Mouse (Mus musculus): Measurements from ENCODE around the gene Cnn3. TPM values are rescaled to one million over a fixed set of nuclear protein-coding genes. Genes with fewer than 3 reads are reported as not detected.

Cnn3 gene
- polyA plus RNA-seq, 1 experiment from 2014 or later = 128 TPM

GRCm38 (mm10) chr3:121433359-121433758 lies 7.1 kb downstream of the Cnn3 start:
- 60% methylated on average over 6 of the region's 6 CpGs for WGBS (ENCODE audit: insufficient replicate concordance)
- Histone ChIP-seq H3K4me2 (ENCODE audit: low read depth, low read length) (no peak overlapping the region), H3K27me3 (ENCODE audit: insufficient read depth, low read length) (no peaks in the 10 kb centered on the region), H3K4me1 (ENCODE audit: insufficient read depth) (peaks cover 46% of the 10 kb centered on the region), H3K4me3 (ENCODE audit: low read depth, low read length) (no peak overlapping the region), H3K9ac (replicated peaks) (no peak overlapping the region), H3K9me3 (ENCODE audit: low read length) (no peaks in the 10 kb centered on the region), H3K36me3 (replicated peaks; ENCODE audit: insufficient read depth, low read length) (0 out of 2 replicates have a peak, but pooled peaks cover 4% of the 10 kb centered on the region), H3K27ac (ENCODE audit: low read depth) (no peak overlapping the region)
- TF ChIP-seq CTCF (IDR thresholded peaks at IDR 0.05; ENCODE audit: low read depth) (no peak), EP300 (IDR thresholded peaks at IDR 0.05; ENCODE audit: low read depth) (no peak)
- no peak for ATAC-seq
- no peak for DNase-seq

GRCm38 (mm10) chr3:121433968-121434533 lies 7.8 kb downstream of the Cnn3 start:
- WGBS (ENCODE audit: insufficient replicate concordance) = 65% methylated on average over 8 of the region's 8 CpGs
- H3K4me2 ChIP-seq (ENCODE audit: low read depth, low read length) = no peak overlapping the region
- 0 out of 2 replicates have a peak overlapping the region, but pooled peaks have one; percentile 13 for H3K27ac ChIP-seq (ENCODE audit: low read depth)
- H3K27me3 ChIP-seq (ENCODE audit: insufficient read depth, low read length) = no peaks in the 10 kb centered on the region
- no peak overlapping the region for H3K9ac ChIP-seq (replicated peaks)
- H3K36me3 ChIP-seq (replicated peaks; ENCODE audit: insufficient read depth, low read length) = 0 out of 2 replicates have a peak, but pooled peaks cover 4% of the 10 kb centered on the region
- H3K4me3 ChIP-seq (ENCODE audit: low read depth, low read length) = no peak overlapping the region
- DNase-seq (no peak), ATAC-seq (no peak)
- TF ChIP-seq CTCF (IDR thresholded peaks at IDR 0.05; ENCODE audit: low read depth) (no peak), EP300 (IDR thresholded peaks at IDR 0.05; ENCODE audit: low read depth) (no peak)
- peaks cover 47% of the 10 kb centered on the region for H3K4me1 ChIP-seq (ENCODE audit: insufficient read depth)
- H3K9me3 ChIP-seq (ENCODE audit: low read length) = no peaks in the 10 kb centered on the region

GRCm38 (mm10) chr3:121435296-121435695 lies 9.0 kb downstream of the Cnn3 start:
- Histone ChIP-seq H3K4me2 (ENCODE audit: low read depth, low read length) (no peak overlapping the region), H3K36me3 (replicated peaks; ENCODE audit: insufficient read depth, low read length) (0 out of 2 replicates have a peak, but pooled peaks cover 4% of the 10 kb centered on the region), H3K27ac (ENCODE audit: low read depth) (no peak overlapping the region), H3K4me1 (ENCODE audit: insufficient read depth) (peaks cover 57% of the 10 kb centered on the region), H3K4me3 (ENCODE audit: low read depth, low read length) (no peak overlapping the region), H3K9ac (replicated peaks) (no peak overlapping the region), H3K9me3 (ENCODE audit: low read length) (no peaks in the 10 kb centered on the region), H3K27me3 (ENCODE audit: insufficient read depth, low read length) (no peaks in the 10 kb centered on the region)
- TF ChIP-seq CTCF (IDR thresholded peaks at IDR 0.05; ENCODE audit: low read depth) (no peak), EP300 (IDR thresholded peaks at IDR 0.05; ENCODE audit: low read depth) (no peak)
- WGBS (ENCODE audit: insufficient replicate concordance) = 68% methylated on average over 5 of the region's 5 CpGs
- ATAC-seq (no peak), DNase-seq (no peak)

DNA sequence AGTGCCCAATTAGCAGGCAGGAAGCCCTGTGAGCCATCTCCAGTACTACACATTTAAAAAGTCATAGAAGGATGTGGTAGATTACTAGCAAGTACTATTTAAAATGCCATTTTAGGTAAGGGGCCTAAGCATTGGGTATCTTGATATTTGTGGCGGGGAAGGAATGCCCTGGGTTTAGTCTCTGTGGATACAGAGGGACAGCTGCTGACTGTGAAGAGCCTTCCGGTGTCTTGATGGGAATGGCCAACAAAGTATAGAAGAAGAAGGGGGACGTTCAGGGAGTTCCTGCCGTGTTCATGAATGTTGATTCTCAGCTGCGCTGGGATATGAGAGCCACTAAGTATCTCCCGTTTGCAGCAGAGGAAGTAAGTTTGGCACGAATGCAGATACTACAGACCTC lies 10.8 kb downstream of the Cnn3 start:
- 52% methylated on average over 7 of the region's 7 CpGs for WGBS (ENCODE audit: insufficient replicate concordance)
- no peak overlapping the region for H3K9ac ChIP-seq (replicated peaks)
- DNase-seq = no peak
- no peak overlapping the region for H3K4me3 ChIP-seq (ENCODE audit: low read depth, low read length)
- peak overlapping the region; percentile 64 for H3K27ac ChIP-seq (ENCODE audit: low read depth)
- H3K4me2 ChIP-seq (ENCODE audit: low read depth, low read length) = no peak overlapping the region
- H3K36me3 ChIP-seq (replicated peaks; ENCODE audit: insufficient read depth, low read length) = 0 out of 2 replicates have a peak, but pooled peaks cover 4% of the 10 kb centered on the region
- peaks cover 55% of the 10 kb centered on the region for H3K4me1 ChIP-seq (ENCODE audit: insufficient read depth)
- TF ChIP-seq EP300 (IDR thresholded peaks at IDR 0.05; ENCODE audit: low read depth) (no peak), CTCF (IDR thresholded peaks at IDR 0.05; ENCODE audit: low read depth) (no peak)
- no peaks in the 10 kb centered on the region for H3K27me3 ChIP-seq (ENCODE audit: insufficient read depth, low read length)
- ATAC-seq = no peak
- H3K9me3 ChIP-seq (ENCODE audit: low read length) = no peaks in the 10 kb centered on the region

- DNase-seq = peak; percentile 35
- Histone ChIP-seq H3K27me3 (ENCODE audit: insufficient read depth, low read length) (no peaks in the 10 kb centered on the region), H3K9ac (replicated peaks) (0 out of 2 replicates have a peak overlapping the region, but pooled peaks have one; percentile 16), H3K4me3 (ENCODE audit: low read depth, low read length) (no peak overlapping the region), H3K4me2 (ENCODE audit: low read depth, low read length) (peak overlapping the region; percentile 7; the same call in 1 of the 2 replicates), H3K4me1 (ENCODE audit: insufficient read depth) (peaks cover 55% of the 10 kb centered on the region), H3K27ac (ENCODE audit: low read depth) (peak overlapping the region; percentile 64), H3K9me3 (ENCODE audit: low read length) (no peaks in the 10 kb centered on the region), H3K36me3 (replicated peaks; ENCODE audit: insufficient read depth, low read length) (0 out of 2 replicates have a peak, but pooled peaks cover 6% of the 10 kb centered on the region)
- TF ChIP-seq CTCF (IDR thresholded peaks at IDR 0.05; ENCODE audit: low read depth) (no peak), EP300 (IDR thresholded peaks at IDR 0.05; ENCODE audit: low read depth) (peak; percentile 60)
- peak; percentile 62 for ATAC-seq
- 39% methylated on average over 7 of the region's 7 CpGs for WGBS (ENCODE audit: insufficient replicate concordance)
Observed at GRCm38 (mm10) chr3:121437996-121438395, 11.7 kb downstream of the Cnn3 start.

DNA sequence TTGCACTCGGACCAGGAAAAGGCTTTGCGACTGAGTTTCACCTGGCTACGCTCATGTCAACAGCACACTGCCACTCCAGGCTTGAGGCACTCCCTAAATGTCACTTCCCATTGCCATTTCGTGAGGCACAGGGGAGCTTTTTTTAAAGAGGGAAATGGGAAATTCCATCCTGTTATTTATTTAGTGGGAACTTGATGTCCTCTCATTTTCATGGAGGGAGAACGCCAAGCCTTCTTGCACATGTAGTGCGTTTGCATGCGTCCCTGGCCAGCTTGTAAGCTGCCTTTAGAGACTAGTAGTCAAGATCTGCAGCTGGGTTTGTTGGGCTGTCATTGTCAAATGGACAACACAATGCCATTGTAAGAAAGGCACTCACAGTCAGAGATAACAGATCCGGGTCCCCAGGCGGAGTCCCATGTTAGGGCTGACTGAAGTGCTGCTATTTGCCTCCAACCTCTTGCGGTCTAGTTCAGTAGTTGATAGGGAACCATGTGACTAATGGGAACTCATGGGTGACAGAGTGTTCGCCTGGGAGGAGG lies 13.4 kb downstream of the Cnn3 start:
- no peak overlapping the region for H3K4me2 ChIP-seq (ENCODE audit: low read depth, low read length)
- 56% methylated on average over 11 of the region's 11 CpGs for WGBS (ENCODE audit: insufficient replicate concordance)
- ATAC-seq = peak; percentile 40
- no peaks in the 10 kb centered on the region for H3K9me3 ChIP-seq (ENCODE audit: low read length)
- H3K36me3 ChIP-seq (replicated peaks; ENCODE audit: insufficient read depth, low read length) = 0 out of 2 replicates have a peak, but pooled peaks cover 6% of the 10 kb centered on the region
- H3K27ac ChIP-seq (ENCODE audit: low read depth) = peak overlapping the region; percentile 40; the same call in 1 of the 2 replicates
- no peak for TF ChIP-seq CTCF (IDR thresholded peaks at IDR 0.05; ENCODE audit: low read depth)
- DNase-seq = no peak
- H3K4me1 ChIP-seq (ENCODE audit: insufficient read depth) = peaks cover 46% of the 10 kb centered on the region
- H3K27me3 ChIP-seq (ENCODE audit: insufficient read depth, low read length) = no peaks in the 10 kb centered on the region
- H3K9ac ChIP-seq (replicated peaks) = no peak overlapping the region
- H3K4me3 ChIP-seq (ENCODE audit: low read depth, low read length) = no peak overlapping the region

Measured in liver, postnatal 0 days (tissue).